Mouse (Mus musculus) megakaryocyte, embryonic 14.5 days (primary cell): ENCODE measurements around the gene Lrrtm4.

Experiments used
- FLI1 ChIP-seq: IDR thresholded peaks from 2 replicates; pipeline ENCODE4 v1.6.1; 2012; ENCODE audit warnings: low read length, inconsistent platforms, mixed read lengths
- GATA1 ChIP-seq: IDR thresholded peaks from 3 replicates; pipeline ENCODE4 v1.6.1; 2012; ENCODE audit warnings: mixed read lengths, low read length, inconsistent platforms, borderline replicate concordance

- TF ChIP-seq GATA1 (no peak), FLI1 (no peak)
These were observed 536.3 kb downstream of the Lrrtm4 start for GRCm38 (mm10) chr6:80554991-80555390.
